Mouse (Mus musculus) liver, adult 2 months (tissue): Measurements from ENCODE around the gene Klk8. TPM values are rescaled to one million over a fixed set of nuclear protein-coding genes. Genes with fewer than 3 reads are reported as not detected.

ENCODE experiments used
- DNase-seq: peaks from one replicate; pipeline ENCODE4 v3.0.0-alpha.2; 2011; ENCODE audit warnings: low read depth, low spot score; ENCODE audit errors: extremely low read depth
- H3K27ac ChIP-seq: fragments of 200-500 bp; replicated peaks from 2 replicates; pipeline ENCODE4 v1.5.1; 2012; ENCODE audit warnings: low read depth, mild to moderate bottlenecking, control low read depth, inconsistent platforms, low read length; ENCODE audit not compliant: insufficient read depth
- H3K27me3 ChIP-seq: fragments of 200-500 bp; 2 replicates; pipeline ENCODE4 v1.6.1; 2012; ENCODE audit warnings: mild to moderate bottlenecking, moderate library complexity, low read length, inconsistent platforms; ENCODE audit not compliant: control insufficient read depth, insufficient read depth
- H3K36me3 ChIP-seq: fragments of 200-500 bp; 2 replicates; pipeline ENCODE4 v1.6.1; 2012; ENCODE audit warnings: low read length, inconsistent platforms; ENCODE audit not compliant: control insufficient read depth, insufficient read depth
- H3K4me1 ChIP-seq: fragments of 200-500 bp; 2 replicates; pipeline ENCODE4 v1.6.1; 2011; ENCODE audit warnings: low read length; ENCODE audit not compliant: control insufficient read depth, insufficient read depth
- H3K4me3 ChIP-seq: fragments of 200-500 bp; 2 replicates; pipeline ENCODE4 v1.5.1; 2011; ENCODE audit warnings: low read depth, mild to moderate bottlenecking, control low read depth, low read length, moderate library complexity; ENCODE audit not compliant: insufficient read depth
- H3K79me2 ChIP-seq: fragments of 200-500 bp; 2 replicates; pipeline ENCODE4 v1.6.1; 2012; ENCODE audit warnings: inconsistent platforms, mild to moderate bottlenecking, low read length, moderate library complexity; ENCODE audit not compliant: control insufficient read depth, insufficient read depth
- H3K9ac ChIP-seq: fragments of 200-500 bp; 2 replicates; pipeline ENCODE4 v1.6.1; 2012; ENCODE audit warnings: low read depth, mild to moderate bottlenecking, control low read depth, inconsistent platforms, low read length
- CTCF ChIP-seq: fragments of 200-500 bp; IDR thresholded peaks from 2 replicates; pipeline ENCODE4 v1.5.1; 2011; ENCODE audit warnings: low read depth, low read length, control low read depth
- POLR2A ChIP-seq: fragments of 200-500 bp; IDR thresholded peaks from 2 replicates; pipeline ENCODE4 v1.6.1; 2011; ENCODE audit warnings: low read length, control low read depth; ENCODE audit not compliant: insufficient read depth; ENCODE audit errors: extremely low read depth
- WGBS: fragments of 180-500 bp; shearing (Covaris S2); methylation state at CpG from one replicate; pipeline ENCODE4 v1.1.7; 2018; 5-methylcytosine and 5-hydroxymethylcytosine counted together
- polyA plus RNA-seq: library from polyadenylated mRNA; depleted of rRNA; stranded (reverse); fragments of >200 nt; gene quantifications from 2 replicates; pipeline ENCODE4 v1.2.3, GENCODE M21; 2012; rRNA removed
- total RNA-seq: library from RNA; depleted of rRNA; stranded (reverse); fragments of >200 nt; gene quantifications from 2 replicates; pipeline ENCODE4 v1.2.3, GENCODE M21; 2014; rRNA removed

The Klk8 gene
- total and polyA plus RNA-seq, 2 experiments, result 0.31 to 0.65 TPM

- Histone ChIP-seq H3K27me3 (no peaks in the 10 kb centered on the region), H3K4me3 (no peak overlapping the region), H3K9ac (no peak overlapping the region), H3K36me3 (no peaks in the 10 kb centered on the region), H3K27ac (no peak overlapping the region), H3K79me2 (no peaks in the 10 kb centered on the region), H3K4me1 (no peaks in the 10 kb centered on the region)
- DNase-seq, result no peak
- WGBS, result 88% methylated on average over 6 of the region's 6 CpGs
- no peak for TF ChIP-seq CTCF
- no peak for TF ChIP-seq POLR2A
These were observed 54.2 kb downstream of the Klk8 start for GRCm38 (mm10) chr7:43851616-43852015.

Other genes with a start within 250 kb of the Klk8 start
- 1.1 and 1.2 TPM in 2 replicates for gene Zfp658, start 235.3 kb upstream of the Klk8 start, total RNA-seq
- 0.20 and 0.49 TPM in 2 replicates for gene Zfp658, start 235.3 kb upstream of the Klk8 start, polyA plus RNA-seq
- gene Zfp719, start 218.0 kb upstream of the Klk8 start, total RNA-seq, result 3.5 and 3.9 TPM in 2 replicates
- 0.59 and 1.1 TPM in 2 replicates for gene Zfp719, start 218.0 kb upstream of the Klk8 start, polyA plus RNA-seq
- gene Zfp819, start 190.4 kb upstream of the Klk8 start, total RNA-seq, result 0.09 TPM in 1 of 2 replicates, not detected in the other
- not detected in 2 replicates for gene Zfp819, start 190.4 kb upstream of the Klk8 start, polyA plus RNA-seq
- not detected in 2 replicates for gene Ceacam18, start 162.9 kb upstream of the Klk8 start, total RNA-seq
- not detected in 2 replicates for gene Ceacam18, start 162.9 kb upstream of the Klk8 start, polyA plus RNA-seq
- gene Siglece, start 137.4 kb upstream of the Klk8 start, total RNA-seq, result 2.1 and 3.0 TPM in 2 replicates
- gene Siglece, start 137.4 kb upstream of the Klk8 start, polyA plus RNA-seq, result 2.2 and 4.5 TPM in 2 replicates
- 2.4 and 3.2 TPM in 2 replicates for gene Ctu1, start 125.6 kb upstream of the Klk8 start, total RNA-seq
- 5.1 and 5.8 TPM in 2 replicates for gene Ctu1, start 125.6 kb upstream of the Klk8 start, polyA plus RNA-seq
- not detected in 2 replicates for gene Klk14, start 107.2 kb upstream of the Klk8 start, total RNA-seq
- not detected in 2 replicates for gene Klk14, start 107.2 kb upstream of the Klk8 start, polyA plus RNA-seq
- gene Klk13, start 85.0 kb upstream of the Klk8 start, total RNA-seq, result not detected in 2 replicates
- gene Klk13, start 85.0 kb upstream of the Klk8 start, polyA plus RNA-seq, result not detected in 2 replicates
- gene Klk12, start 28.7 kb upstream of the Klk8 start, total RNA-seq, result not detected in 2 replicates
- not detected in 2 replicates for gene Klk12, start 28.7 kb upstream of the Klk8 start, polyA plus RNA-seq
- gene Klk11, start 23.0 kb upstream of the Klk8 start, total RNA-seq, result not detected in 2 replicates
- gene Klk11, start 23.0 kb upstream of the Klk8 start, polyA plus RNA-seq, result not detected in 2 replicates
- gene Klk10, start 16.5 kb upstream of the Klk8 start, total RNA-seq, result not detected in 2 replicates
- not detected in 2 replicates for gene Klk10, start 16.5 kb upstream of the Klk8 start, polyA plus RNA-seq
- gene Klk9, start 5.7 kb upstream of the Klk8 start, total RNA-seq, result not detected in 2 replicates
- not detected in 2 replicates for gene Klk9, start 5.7 kb upstream of the Klk8 start, polyA plus RNA-seq
- gene Klk7, start 13.7 kb downstream of the Klk8 start, total RNA-seq, result not detected in 2 replicates
- not detected in 2 replicates for gene Klk7, start 13.7 kb downstream of the Klk8 start, polyA plus RNA-seq
- not detected in 2 replicates for gene Klk6, start 26.9 kb downstream of the Klk8 start, total RNA-seq
- gene Klk6, start 26.9 kb downstream of the Klk8 start, polyA plus RNA-seq, result not detected in 2 replicates
- not detected in 2 replicates for gene Klk5, start 44.4 kb downstream of the Klk8 start, total RNA-seq
- gene Klk5, start 44.4 kb downstream of the Klk8 start, polyA plus RNA-seq, result not detected in 2 replicates
- not detected in 2 replicates for gene Klk4, start 83.6 kb downstream of the Klk8 start, total RNA-seq
- not detected in 2 replicates for gene Klk4, start 83.6 kb downstream of the Klk8 start, polyA plus RNA-seq
- not detected in 2 replicates for gene Klk15, start 136.2 kb downstream of the Klk8 start, total RNA-seq
- gene Klk15, start 136.2 kb downstream of the Klk8 start, polyA plus RNA-seq, result not detected in 2 replicates
- not detected in 2 replicates for gene Klk1b8, start 153.1 kb downstream of the Klk8 start, total RNA-seq
- not detected in 2 replicates for gene Klk1b8, start 153.1 kb downstream of the Klk8 start, polyA plus RNA-seq
- gene Klk1b1, start 169.2 kb downstream of the Klk8 start, total RNA-seq, result not detected in 2 replicates
- gene Klk1b1, start 169.2 kb downstream of the Klk8 start, polyA plus RNA-seq, result not detected in 2 replicates
- gene Klk1b9, start 178.5 kb downstream of the Klk8 start, total RNA-seq, result not detected in 2 replicates
- not detected in 2 replicates for gene Klk1b9, start 178.5 kb downstream of the Klk8 start, polyA plus RNA-seq
- gene Klk1b11, start 198.3 kb downstream of the Klk8 start, total RNA-seq, result not detected in 2 replicates
- not detected in 2 replicates for gene Klk1b11, start 198.3 kb downstream of the Klk8 start, polyA plus RNA-seq
- gene Klk1b26, start 214.6 kb downstream of the Klk8 start, total RNA-seq, result not detected in 2 replicates
- not detected in 2 replicates for gene Klk1b26, start 214.6 kb downstream of the Klk8 start, polyA plus RNA-seq